Mouse (Mus musculus) limb, embryonic 11.5 days (tissue): Measurements from ENCODE around the gene Fam184a. TPM values are rescaled to one million over a fixed set of nuclear protein-coding genes. Genes with fewer than 3 reads are reported as not detected.

Experiments
- ATAC-seq: fragments of 200-750 bp; cut with Nextera tagmentation; 2 replicates; pipeline ENCODE4 v1.8.0; 2017; ENCODE audit warnings: low read depth; ENCODE audit not compliant: insufficient number of reproducible peaks, low FRiP score, low TSS enrichment
- DNase-seq: peaks from one replicate; pipeline ENCODE4 v3.0.0-alpha.2; 2015; ENCODE audit warnings: low spot score
- H3K27ac ChIP-seq: fragments of 300-500 bp; sonication (generic); replicated peaks from 2 replicates; pipeline ENCODE4 v1.5.1; 2014; ENCODE audit warnings: low read depth, mild to moderate bottlenecking, low read length
- H3K27me3 ChIP-seq: fragments of 300-500 bp; sonication (generic); 2 replicates; pipeline ENCODE4 v1.6.1; 2014; ENCODE audit warnings: mild to moderate bottlenecking, low read length, mixed read lengths; ENCODE audit not compliant: control insufficient read depth, insufficient read depth
- H3K36me3 ChIP-seq: fragments of 300-500 bp; sonication (generic); 2 replicates; pipeline ENCODE4 v1.6.1; 2014; ENCODE audit warnings: mild to moderate bottlenecking, low read length, moderate library complexity, mixed read lengths; ENCODE audit not compliant: control insufficient read depth, insufficient read depth
- H3K4me1 ChIP-seq: fragments of 300-500 bp; sonication (generic); 2 replicates; pipeline ENCODE4 v1.6.1; 2014; ENCODE audit warnings: low read length, mixed read lengths; ENCODE audit not compliant: control insufficient read depth, insufficient read depth
- H3K4me2 ChIP-seq: fragments of 300-500 bp; sonication (generic); 2 replicates; pipeline ENCODE4 v1.6.1; 2014; ENCODE audit warnings: low read depth, mild to moderate bottlenecking, moderate library complexity; ENCODE audit not compliant: severe bottlenecking
- H3K4me3 ChIP-seq: fragments of 300-500 bp; sonication (generic); 2 replicates; pipeline ENCODE4 v1.5.1; 2014; ENCODE audit warnings: low read depth, low read length
- H3K9ac ChIP-seq: fragments of 300-500 bp; sonication (generic); 2 replicates; pipeline ENCODE4 v1.6.1; 2014; ENCODE audit warnings: mild to moderate bottlenecking, low read length
- H3K9me3 ChIP-seq: fragments of 300-500 bp; sonication (generic); 2 replicates; pipeline ENCODE4 v1.6.1; 2016; ENCODE audit warnings: low read length; ENCODE audit not compliant: control insufficient read depth
- WGBS: fragments of 180-500 bp; shearing (Covaris S2); extraction: QIAGEN DNeasy Blood & Tissue Kit; methylation state at CpG from one replicate; pipeline ENCODE4 v1.1.7; 2014; 5-methylcytosine and 5-hydroxymethylcytosine counted together
- polyA plus RNA-seq: library from polyadenylated mRNA; unstranded; fragments of >200 nt; fragmentation: Nextera tagmentation; extraction: Ambion mirVana; gene quantifications from 2 replicates; pipeline ENCODE4 v1.2.1, GENCODE M21; 2014

Gene Fam184a
- polyA plus RNA-seq, 1 experiment from 2014 or later, result 5.7 TPM

DNA sequence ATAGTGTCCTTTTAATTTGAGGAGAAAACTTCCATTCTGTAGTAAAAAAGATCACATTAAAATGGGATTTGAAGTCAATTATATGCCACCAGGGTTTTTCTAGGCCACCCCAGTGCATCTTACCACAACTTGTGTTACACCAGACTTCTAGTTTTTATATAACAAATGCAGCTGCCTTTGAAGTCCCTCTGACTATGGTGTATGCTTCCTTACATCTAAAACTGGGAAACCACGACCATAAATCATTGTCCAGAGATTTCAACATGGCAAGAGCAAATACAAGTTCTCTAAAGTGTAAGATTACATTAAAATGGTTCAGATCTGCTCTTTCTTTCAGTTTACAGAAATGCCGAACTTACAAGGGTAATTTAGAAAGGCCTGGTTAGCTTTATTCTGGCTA lies 142.6 kb downstream of the Fam184a start:
- H3K27ac ChIP-seq, result no peak overlapping the region
- ATAC-seq (no peak), DNase-seq (no peak)
- H3K4me3 ChIP-seq, result no peak overlapping the region
- H3K9me3 ChIP-seq, result no peaks in the 10 kb centered on the region
- WGBS, result 84% methylated on average over 2 of the region's 2 CpGs
- H3K27me3 ChIP-seq, result no peaks in the 10 kb centered on the region
- no peaks in the 10 kb centered on the region for H3K4me1 ChIP-seq
- no peak overlapping the region for H3K9ac ChIP-seq
- H3K36me3 ChIP-seq, result peaks cover 12% of the 10 kb centered on the region; the same call in 1 of the 2 replicates
- H3K4me2 ChIP-seq, result no peak overlapping the region

- Histone ChIP-seq H3K9me3 (no peaks in the 10 kb centered on the region), H3K4me1 (no peaks in the 10 kb centered on the region), H3K27ac (no peak overlapping the region), H3K4me3 (no peak overlapping the region), H3K4me2 (no peak overlapping the region), H3K36me3 (peaks cover 11% of the 10 kb centered on the region; the same call in 1 of the 2 replicates), H3K27me3 (no peaks in the 10 kb centered on the region), H3K9ac (no peak overlapping the region)
- DNase-seq (no peak), ATAC-seq (no peak)
- WGBS, result 83% methylated on average over 2 of the region's 2 CpGs
Observed at GRCm38 (mm10) chr10:53605328-53605727, 145.6 kb downstream of the Fam184a start.

DNA sequence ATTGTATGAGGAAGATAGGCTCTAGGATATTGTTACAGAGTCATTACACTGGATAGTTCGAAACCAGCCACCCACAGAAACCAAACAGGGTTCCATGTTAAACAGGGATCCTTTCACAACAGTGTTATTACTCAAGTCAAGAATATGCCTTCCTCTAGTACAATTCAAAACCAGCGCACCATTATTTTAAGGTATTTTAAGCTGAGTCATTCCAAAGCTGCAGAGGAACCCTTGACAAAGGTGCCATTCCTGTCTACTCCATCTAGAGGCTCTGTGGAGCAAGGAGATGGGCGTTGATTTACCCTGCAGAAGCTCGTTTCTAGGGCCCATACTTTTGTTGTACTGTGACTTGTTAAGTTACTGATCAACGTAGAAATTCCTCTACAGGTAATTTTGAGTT lies 152.1 kb downstream of the Fam184a start:
- DNase-seq (no peak), ATAC-seq (no peak)
- Histone ChIP-seq H3K27me3 (no peaks in the 10 kb centered on the region), H3K27ac (no peak overlapping the region), H3K9ac (no peak overlapping the region), H3K9me3 (no peaks in the 10 kb centered on the region), H3K4me3 (0 out of 2 replicates have a peak overlapping the region, but pooled peaks have one; percentile 10), H3K4me1 (0 out of 2 replicates have a peak, but pooled peaks cover 8% of the 10 kb centered on the region), H3K4me2 (peak overlapping the region; percentile 37), H3K36me3 (peaks cover 2% of the 10 kb centered on the region; the same call in 1 of the 2 replicates)
- WGBS, result 63% methylated on average over 5 of the region's 5 CpGs

- DNase-seq, result peak; percentile 60
Observed at GRCm38 (mm10) chr10:53597121-53597881, 153.6 kb downstream of the Fam184a start.

GRCm38 (mm10) chr10:53596677-53597120 lies 154.2 kb downstream of the Fam184a start, which contains the start of gene Asf1a:
Gene Asf1a, plus strand, starts transcription at chr10:53596757.
- peak within 1 kb of the TSS; percentile 99 for H3K9ac ChIP-seq
- H3K36me3 ChIP-seq, result no peaks in the 10 kb centered on the region
- 0 out of 2 replicates have a peak, but pooled peaks cover 8% of the 10 kb centered on the region for H3K4me1 ChIP-seq
- no peaks in the 10 kb centered on the region for H3K9me3 ChIP-seq
- peak within 1 kb of the TSS; percentile 90 for H3K4me3 ChIP-seq
- peak within 1 kb of the TSS; percentile 99 for H3K27ac ChIP-seq
- WGBS, result 1% methylated on average over 47 of the region's 52 CpGs
- H3K4me2 ChIP-seq, result peak within 1 kb of the TSS; percentile 66
- peak; percentile 98 for DNase-seq
- no peaks in the 10 kb centered on the region for H3K27me3 ChIP-seq
- ATAC-seq, result peak; percentile 95

More at GRCm38 (mm10) chr10:53597121-53597881, 153.6 kb downstream of the Fam184a start:
- H3K4me1 ChIP-seq, result 0 out of 2 replicates have a peak, but pooled peaks cover 8% of the 10 kb centered on the region
- no peaks in the 10 kb centered on the region for H3K36me3 ChIP-seq
- H3K4me3 ChIP-seq, result peak overlapping the region; percentile 90
- H3K27me3 ChIP-seq, result no peaks in the 10 kb centered on the region
- H3K9me3 ChIP-seq, result no peaks in the 10 kb centered on the region
- peak overlapping the region; percentile 99 for H3K27ac ChIP-seq
- peak overlapping the region; percentile 99 for H3K9ac ChIP-seq
- peak; percentile 4 for ATAC-seq
- H3K4me2 ChIP-seq, result peak overlapping the region; percentile 46
- WGBS, result under 1% methylated on average over 94 of the region's 99 CpGs

- 6% methylated on average over 27 of the region's 27 CpGs for WGBS
Observed at GRCm38 (mm10) chr10:53595744-53596676, 154.9 kb downstream of the Fam184a start.

DNA sequence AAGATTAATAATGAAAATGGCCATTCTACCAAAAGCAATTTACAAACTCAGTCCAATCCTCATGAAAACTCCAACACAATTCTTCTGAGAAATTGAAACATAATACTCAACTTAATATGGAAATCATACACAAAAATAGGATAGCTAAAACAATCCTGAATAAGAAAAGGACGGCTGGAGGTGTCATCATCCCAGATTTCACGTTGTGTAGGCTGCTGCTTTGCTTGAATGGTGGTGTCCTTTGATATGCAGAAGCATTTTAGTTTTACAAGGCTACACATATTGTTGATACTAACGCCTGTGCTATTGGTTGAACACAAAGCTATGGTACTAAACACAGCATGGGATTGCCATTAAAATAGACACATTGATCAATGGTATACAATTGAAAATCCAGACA lies 165.1 kb downstream of the Fam184a start:
- no peak overlapping the region for H3K9ac ChIP-seq
- H3K36me3 ChIP-seq, result no peaks in the 10 kb centered on the region
- H3K4me3 ChIP-seq, result no peak overlapping the region
- no peak for ATAC-seq
- H3K27ac ChIP-seq, result no peak overlapping the region
- WGBS, result 71% methylated on average over 3 of the region's 3 CpGs
- no peaks in the 10 kb centered on the region for H3K27me3 ChIP-seq
- H3K9me3 ChIP-seq, result no peaks in the 10 kb centered on the region
- no peak for DNase-seq
- H3K4me1 ChIP-seq, result no peaks in the 10 kb centered on the region; the same call in 1 of the 2 replicates
- no peak overlapping the region for H3K4me2 ChIP-seq

More at GRCm38 (mm10) chr10:53595744-53596676, 154.9 kb downstream of the Fam184a start:
- Histone ChIP-seq H3K4me3 (peak overlapping the region; percentile 90), H3K27me3 (no peaks in the 10 kb centered on the region), H3K27ac (peak overlapping the region; percentile 74), H3K9me3 (no peaks in the 10 kb centered on the region), H3K36me3 (no peaks in the 10 kb centered on the region), H3K4me2 (peak overlapping the region; percentile 66), H3K9ac (peak overlapping the region; percentile 58), H3K4me1 (0 out of 2 replicates have a peak, but pooled peaks cover 8% of the 10 kb centered on the region)
- DNase-seq (peak; percentile 35), ATAC-seq (peak; percentile 93)
